Mouse (Mus musculus) stomach, adult 2 months (tissue): Measurements from ENCODE around the gene C2cd4c. TPM values are rescaled to one million over a fixed set of nuclear protein-coding genes. Genes with fewer than 3 reads are reported as not detected.

Experiments
- polyA plus RNA-seq: library from polyadenylated mRNA; depleted of rRNA; stranded (reverse); fragments of >200 nt; gene quantifications from 2 replicates; pipeline ENCODE4 v1.2.3, GENCODE M21; 2012; rRNA removed

The C2cd4c gene
- polyA plus RNA-seq, result 0.13 and 0.18 TPM in 2 replicates

GRCm38 (mm10) chr10:79613578-79614304, at the start of gene C2cd4c:
Gene C2cd4c, minus strand, starts transcription at chr10:79614025.

GRCm38 (mm10) chr10:79645711-79646110, 31.9 kb upstream of the C2cd4c start, which contains the start of gene Odf3l2:
Gene Odf3l2, minus strand, starts transcription at chr10:79645738.

DNA sequence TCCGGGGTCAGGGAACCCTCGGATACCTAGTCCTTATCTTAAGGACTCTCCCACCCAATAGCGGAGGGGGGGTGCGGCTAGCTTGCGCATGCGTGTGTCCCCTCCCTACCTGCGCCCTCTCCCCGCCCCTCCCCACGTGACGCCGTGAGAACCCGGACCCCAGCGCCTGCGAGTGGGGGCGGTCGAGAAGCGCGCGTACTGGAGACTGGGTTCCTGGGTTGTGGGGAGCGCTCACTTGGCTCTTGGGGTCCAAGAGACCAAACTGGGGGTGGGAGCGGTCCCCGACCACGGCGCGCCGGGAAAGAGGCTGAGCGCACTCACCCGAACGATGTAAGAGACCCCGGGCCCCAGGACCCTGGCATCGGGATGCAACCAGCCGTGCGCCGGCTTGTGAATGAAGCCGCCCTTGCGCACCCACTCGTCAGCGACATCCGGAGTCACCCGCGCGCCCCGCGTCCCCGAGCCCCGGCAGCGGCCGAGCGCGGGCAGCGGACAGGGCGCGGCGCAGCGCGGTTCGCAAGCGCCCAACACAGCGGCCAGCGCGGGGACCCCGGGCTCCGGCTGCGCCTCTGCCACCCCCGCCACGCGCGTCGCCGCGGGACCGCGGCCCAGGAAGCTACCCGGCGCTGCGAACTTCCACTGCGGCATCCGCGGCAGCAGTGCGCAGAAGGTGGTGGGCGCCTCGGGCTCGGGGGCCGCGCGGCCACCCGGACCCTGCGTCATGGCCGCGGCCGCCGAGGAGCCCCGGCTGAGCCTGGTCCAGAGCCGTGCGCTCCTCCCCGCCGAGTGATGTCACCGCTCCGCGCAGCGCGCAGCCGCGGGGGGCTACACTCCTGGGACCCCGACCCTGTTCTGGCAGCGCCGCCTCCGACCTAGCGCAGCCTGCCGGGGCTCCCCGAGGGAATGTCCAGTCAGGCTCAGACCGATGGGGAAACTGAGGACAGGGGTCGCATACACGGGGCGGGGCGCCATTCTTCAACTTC, 23.6 kb upstream of the C2cd4c start, which contains the start of gene Shc2:
Shc2 (minus strand) TSS at position 791 of the 983 bp plus-strand sequence.

GRCm38 (mm10) chr10:79587061-79587751, 26.6 kb downstream of the C2cd4c start, which contains the start of gene Theg:
Gene Theg, minus strand, starts transcription at chr10:79587331.

Other genes starting within 250 kb of the C2cd4c start
- not detected in 2 replicates for gene Vmn2r83, start 145.3 kb downstream of the C2cd4c start, polyA plus RNA-seq
- 78.7 and 106 TPM in 2 replicates for gene Plpp2, start 80.2 kb downstream of the C2cd4c start, polyA plus RNA-seq
- 60.5 and 88.5 TPM in 2 replicates for gene Mier2, start 58.8 kb downstream of the C2cd4c start, polyA plus RNA-seq
- not detected in 2 replicates for gene Theg, start 26.7 kb downstream of the C2cd4c start, polyA plus RNA-seq
- 1.6 TPM in 2 replicates for gene Shc2, start 23.9 kb upstream of the C2cd4c start, polyA plus RNA-seq
- gene Odf3l2, start 31.7 kb upstream of the C2cd4c start, polyA plus RNA-seq, result not detected in 2 replicates
- 2.3 and 3.5 TPM in 2 replicates for gene Madcam1, start 50.5 kb upstream of the C2cd4c start, polyA plus RNA-seq
- 46.3 and 70.6 TPM in 2 replicates for gene Tpgs1, start 55.3 kb upstream of the C2cd4c start, polyA plus RNA-seq
- gene Cdc34, start 68.2 kb upstream of the C2cd4c start, polyA plus RNA-seq, result 128 and 187 TPM in 2 replicates
- gene Gzmm, start 75.0 kb upstream of the C2cd4c start, polyA plus RNA-seq, result 0.40 and 0.49 TPM in 2 replicates
- 297 and 403 TPM in 2 replicates for gene Bsg, start 90.5 kb upstream of the C2cd4c start, polyA plus RNA-seq
- gene Hcn2, start 102.6 kb upstream of the C2cd4c start, polyA plus RNA-seq, result 4.5 and 13.1 TPM in 2 replicates
- gene Polrmt, start 132.6 kb upstream of the C2cd4c start, polyA plus RNA-seq, result 31.4 and 34.4 TPM in 2 replicates
- 1.4 and 3.3 TPM in 2 replicates for gene Fgf22, start 141.1 kb upstream of the C2cd4c start, polyA plus RNA-seq
- 95.5 and 175 TPM in 2 replicates for gene Rnf126, start 152.9 kb upstream of the C2cd4c start, polyA plus RNA-seq
- gene Fstl3, start 163.2 kb upstream of the C2cd4c start, polyA plus RNA-seq, result 20.3 and 35.5 TPM in 2 replicates
- 0.06 TPM in 1 of 2 replicates, not detected in the other for gene Prss57, start 176.9 kb upstream of the C2cd4c start, polyA plus RNA-seq
- 22.1 and 34.0 TPM in 2 replicates for gene Palm, start 179.5 kb upstream of the C2cd4c start, polyA plus RNA-seq
- 27.0 and 27.4 TPM in 2 replicates for gene Misp, start 207.0 kb upstream of the C2cd4c start, polyA plus RNA-seq
- gene Ptbp1, start 240.4 kb upstream of the C2cd4c start, polyA plus RNA-seq, result 94.3 and 115 TPM in 2 replicates